Mouse (Mus musculus): ENCODE measurements around the gene Tex13c2.

- TF ChIP-seq HCFC1 (IDR thresholded peaks at IDR 0.05; ENCODE audit: borderline replicate concordance, insufficient read depth, low read length) (no peak), CHD2 (IDR thresholded peaks at IDR 0.05; ENCODE audit: low read depth, low read length) (no peak), ZC3H11A (IDR thresholded peaks at IDR 0.05; ENCODE audit: borderline replicate concordance, low read depth, low read length) (no peak)
These were observed 13.0 kb downstream of the Tex13c2 start, which contains the start of gene Sh2d1a for GRCm38 (mm10) chrX:42502291-42503043.

Data from ES-E14 (cell line).